Mouse (Mus musculus) granulocyte monocyte progenitor cell, adult 5-6 weeks (primary cell): ENCODE results near the gene Atf4. TPM values are rescaled to one million over a fixed set of nuclear protein-coding genes. Genes with fewer than 3 reads are reported as not detected.

Experiments
- ATAC-seq: replicated peaks from 2 replicates; pipeline ENCODE4 v1.8.0; 2016; ENCODE audit warnings: mild to moderate bottlenecking, moderate TSS enrichment, inconsistent platforms; ENCODE audit not compliant: poor library complexity, severe bottlenecking
- total RNA-seq, 2 experiments: library from RNA; stranded (forward) in 1 of 2; stranded (reverse) in 1 of 2; fragments of 200-712, 200-1000 nt in 1 of 2; fragments of >200 nt in 1 of 2; fragmentation: Nextera tagmentation in 1 of 2; gene quantifications; 2 replicates each; pipeline ENCODE4 v1.2.3; 2014 to 2017

Gene Atf4
- total RNA-seq (2014; fragmentation: Nextera tagmentation) (195 and 214 TPM in 2 replicates), total RNA-seq (2017) (361 and 380 TPM in 2 replicates)

DNA sequence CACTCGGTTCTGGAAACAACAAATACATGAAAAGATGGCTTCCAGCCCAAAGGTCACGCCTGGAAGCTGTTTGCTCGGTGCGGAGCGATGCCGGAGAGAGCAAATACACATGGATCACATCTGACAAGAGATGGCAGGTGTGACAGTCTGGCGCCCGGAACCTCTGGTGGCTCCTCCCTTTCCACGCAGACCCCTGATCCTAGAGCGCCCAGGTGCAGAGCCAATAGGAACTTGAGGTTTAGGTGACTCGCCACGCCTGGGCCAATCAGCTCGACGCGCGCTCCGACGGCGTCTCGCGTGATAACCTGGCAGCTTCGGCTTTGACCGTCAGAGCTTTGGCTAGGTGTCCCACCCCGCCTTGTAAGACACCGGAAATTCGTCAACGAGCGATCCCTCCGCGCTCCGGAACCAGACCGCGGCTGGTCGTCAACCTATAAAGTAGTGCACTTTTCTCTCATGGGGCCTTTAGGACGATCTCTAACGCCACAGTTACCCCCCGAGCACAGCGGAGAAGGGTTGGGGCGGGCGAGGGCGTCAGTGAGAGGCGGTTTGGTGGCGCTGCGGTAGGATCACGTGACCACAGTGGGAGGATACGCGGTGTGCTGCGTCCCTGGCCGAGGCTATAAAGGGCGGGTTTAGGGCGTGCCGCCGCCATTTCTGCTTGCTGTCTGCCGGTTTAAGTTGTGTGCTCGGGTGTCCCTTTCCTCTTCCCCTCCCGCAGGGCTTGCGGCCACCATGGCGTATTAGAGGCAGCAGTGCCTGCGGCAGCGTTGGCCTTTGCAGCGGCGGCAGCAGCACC is at the start of gene Atf4:
Gene Atf4 (plus strand): TSS at position 338 of the 799 bp plus-strand sequence.
- peak; percentile 73 for ATAC-seq

- no peak for ATAC-seq
Measured at GRCm38 (mm10) chr15:80206057-80206565, 48.9 kb upstream of the Atf4 start.

DNA sequence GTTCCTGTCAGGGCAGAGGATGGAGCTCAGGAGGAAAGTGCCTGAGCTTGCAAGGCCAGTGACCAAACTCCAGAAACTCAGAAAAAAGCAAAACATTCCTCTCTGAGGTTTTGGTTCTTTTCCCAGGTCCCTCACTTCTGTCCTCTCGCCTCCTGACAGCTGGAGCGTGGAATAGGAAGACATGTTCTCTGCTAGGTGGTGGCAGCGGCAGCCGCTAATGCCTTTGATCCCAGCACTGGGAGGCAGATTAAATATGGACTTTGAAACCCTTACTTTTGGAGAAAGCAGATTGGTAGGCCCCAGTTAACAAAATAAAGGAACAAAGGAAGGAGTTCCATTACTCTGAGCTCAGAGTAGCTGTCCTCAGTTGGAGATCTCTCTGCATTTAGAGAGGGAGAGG is 46.5 kb upstream of the Atf4 start:
- no peak for ATAC-seq

DNA sequence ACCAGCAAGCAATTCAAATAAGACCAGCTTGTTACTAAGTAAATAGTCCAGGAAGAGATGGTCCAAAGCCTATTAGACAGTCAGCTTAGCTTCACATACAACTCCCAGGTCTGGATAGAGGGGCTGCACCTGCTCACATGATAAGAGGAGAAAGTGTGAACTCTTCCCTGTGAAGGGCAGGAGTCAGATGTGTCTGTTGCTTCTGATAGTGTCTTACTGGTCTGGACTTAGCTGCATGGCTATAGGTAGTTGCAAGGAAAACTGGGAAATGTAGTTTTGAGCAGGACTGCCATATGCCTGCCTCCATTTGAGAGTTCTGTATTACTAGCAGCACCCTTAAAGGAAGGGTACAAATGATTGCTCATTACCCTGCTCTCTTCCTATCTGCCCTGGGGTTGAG is 41.3 kb upstream of the Atf4 start:
- no peak for ATAC-seq

- ATAC-seq = no peak
Measured at GRCm38 (mm10) chr15:80215716-80216479, 39.1 kb upstream of the Atf4 start.

DNA sequence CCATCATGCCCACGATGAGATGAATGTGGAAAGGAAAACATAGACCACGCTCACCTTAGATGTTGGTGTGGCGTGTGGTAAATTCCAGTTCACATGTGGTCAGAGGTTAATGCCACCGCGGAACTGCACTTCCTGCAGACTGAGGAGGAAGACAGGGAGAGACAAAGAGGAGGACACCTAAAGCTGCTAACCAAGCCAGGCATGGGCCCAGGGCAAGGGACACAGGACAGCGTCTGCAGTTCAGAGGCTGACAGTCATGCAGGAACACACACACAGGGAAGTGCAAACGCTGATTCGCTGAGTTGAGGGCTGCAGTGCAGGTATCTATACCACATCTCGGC is 38.5 kb upstream of the Atf4 start:
- ATAC-seq = 0 out of 2 replicates have a peak, but pooled peaks have one; percentile 17

DNA sequence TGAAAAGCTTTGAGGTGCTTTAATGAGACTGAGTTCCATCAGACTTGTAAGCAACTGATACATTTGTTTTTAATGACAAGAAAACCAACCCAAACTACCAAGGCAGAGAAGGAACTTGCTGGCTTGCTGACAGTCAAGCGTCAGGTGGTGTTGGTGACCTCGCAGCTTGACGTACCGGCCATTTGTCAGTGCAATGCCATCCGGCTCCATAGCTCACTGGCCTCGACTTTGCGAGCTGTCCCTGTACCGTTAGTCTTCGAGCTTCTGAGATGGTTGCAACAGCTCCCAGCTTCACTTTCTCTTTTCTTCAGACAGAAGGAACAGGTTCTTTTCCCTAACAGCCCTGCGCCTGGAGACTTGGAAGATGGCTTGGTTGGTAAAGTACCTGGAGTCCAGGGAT is 37.5 kb upstream of the Atf4 start:
- no peak for ATAC-seq

DNA sequence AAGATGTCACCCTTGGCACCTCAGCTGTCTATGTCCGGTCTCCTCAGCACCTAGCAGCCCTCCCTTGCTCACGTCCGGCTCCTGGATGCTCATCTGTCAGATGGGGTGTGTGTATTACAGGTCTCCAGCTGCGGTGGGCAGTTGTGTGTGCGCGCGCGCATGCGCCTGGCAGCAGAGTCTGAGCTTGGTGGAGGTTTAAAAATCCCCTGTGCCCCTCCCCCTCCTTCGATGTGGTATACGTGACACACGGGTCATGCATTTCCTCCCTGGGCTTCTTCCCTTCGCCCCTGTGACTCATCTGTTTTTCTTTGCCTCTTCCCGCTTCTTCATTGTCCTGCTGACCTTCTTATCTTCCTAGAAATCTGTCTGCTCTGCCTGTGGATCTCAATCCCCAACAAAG is 35.8 kb upstream of the Atf4 start:
- peak; percentile 79 for ATAC-seq

DNA sequence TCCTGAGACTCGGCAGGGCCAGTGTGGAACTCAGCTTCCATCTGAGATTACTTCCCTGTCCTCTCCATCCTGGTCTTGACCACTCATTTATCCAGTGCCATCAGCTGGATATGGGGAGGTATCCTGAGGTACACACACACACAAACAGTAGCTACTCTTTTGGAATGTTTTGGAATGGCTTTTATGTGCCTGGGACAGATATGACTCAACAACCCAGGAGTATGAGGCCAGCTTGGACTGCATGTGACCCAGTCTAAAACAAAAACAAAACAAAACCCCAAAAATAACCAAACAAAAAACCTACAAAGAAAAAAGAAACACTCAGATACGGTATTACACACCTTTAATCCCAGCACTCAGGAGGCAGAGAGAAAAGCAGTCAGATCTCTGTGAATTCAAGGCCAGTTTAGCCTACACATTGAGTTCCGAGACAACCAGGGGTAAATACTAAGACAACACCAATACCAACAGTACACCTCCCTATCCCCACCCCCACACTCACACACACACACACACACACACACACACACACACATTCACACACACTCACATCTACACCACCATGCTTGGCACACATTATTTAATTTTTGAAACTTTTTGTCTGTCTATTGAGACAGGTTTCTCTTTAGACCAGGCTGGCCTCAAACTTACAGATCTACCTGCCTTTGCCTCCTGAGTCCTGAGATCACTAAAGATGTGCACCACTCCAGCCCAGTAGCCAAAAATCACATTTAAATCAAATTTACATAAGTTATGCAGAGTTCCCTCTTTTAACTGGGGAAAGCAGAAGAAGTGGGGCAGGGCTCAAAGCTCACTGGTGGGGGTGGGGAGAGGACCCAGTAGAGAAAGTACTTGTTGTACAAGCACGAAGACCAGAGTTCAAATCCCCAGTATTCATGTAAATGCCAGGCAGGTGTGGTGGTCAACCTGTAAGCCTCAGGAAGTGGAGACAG is 35.0 kb upstream of the Atf4 start:
- ATAC-seq = no peak; the same call in 1 of the 2 replicates

- ATAC-seq = no peak
Measured at GRCm38 (mm10) chr15:80221031-80221430, 34.0 kb upstream of the Atf4 start.

DNA sequence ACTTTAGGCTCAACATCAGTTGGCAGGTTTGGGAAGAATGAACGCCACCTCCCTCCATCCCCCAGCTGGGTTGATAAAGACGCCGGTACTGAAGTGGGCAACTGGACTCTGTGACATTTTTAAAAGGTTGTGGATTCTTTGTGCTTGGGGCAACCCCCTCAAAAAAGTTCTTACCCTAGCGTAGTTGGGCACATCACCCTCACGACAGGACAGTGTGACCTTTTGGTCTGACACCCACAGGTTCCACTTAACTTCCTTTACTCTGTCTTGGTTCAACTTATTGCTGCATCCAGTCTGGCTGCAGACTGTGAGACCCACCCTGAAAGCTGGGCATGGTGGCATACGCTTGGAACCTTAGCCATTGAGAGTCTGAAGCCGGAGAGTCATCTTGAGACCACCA is 31.2 kb upstream of the Atf4 start:
- no peak for ATAC-seq

DNA sequence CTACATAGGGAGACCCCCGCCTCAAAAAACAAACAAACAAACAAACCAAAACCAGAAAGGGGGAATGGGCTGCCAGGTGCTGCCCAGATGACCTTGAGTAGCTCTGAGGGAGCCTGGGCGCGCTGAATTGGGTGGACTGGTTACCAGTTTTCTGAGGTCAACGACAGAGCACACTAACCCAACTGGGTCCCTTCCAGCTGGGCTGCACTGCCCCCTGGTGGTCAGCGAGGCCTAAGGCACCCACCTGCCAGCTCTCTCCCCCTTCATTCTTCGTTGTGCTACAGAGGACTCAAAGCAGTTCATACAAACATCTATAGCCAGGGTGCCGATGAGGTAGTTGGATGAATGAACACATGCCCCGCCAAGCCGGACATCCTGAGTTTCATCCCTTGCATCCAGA is 29.8 kb upstream of the Atf4 start:
- peak; percentile 93 for ATAC-seq

GRCm38 (mm10) chr15:80225796-80226195 is 29.2 kb upstream of the Atf4 start:
- ATAC-seq = peak; percentile 64; the same call in 1 of the 2 replicates

DNA sequence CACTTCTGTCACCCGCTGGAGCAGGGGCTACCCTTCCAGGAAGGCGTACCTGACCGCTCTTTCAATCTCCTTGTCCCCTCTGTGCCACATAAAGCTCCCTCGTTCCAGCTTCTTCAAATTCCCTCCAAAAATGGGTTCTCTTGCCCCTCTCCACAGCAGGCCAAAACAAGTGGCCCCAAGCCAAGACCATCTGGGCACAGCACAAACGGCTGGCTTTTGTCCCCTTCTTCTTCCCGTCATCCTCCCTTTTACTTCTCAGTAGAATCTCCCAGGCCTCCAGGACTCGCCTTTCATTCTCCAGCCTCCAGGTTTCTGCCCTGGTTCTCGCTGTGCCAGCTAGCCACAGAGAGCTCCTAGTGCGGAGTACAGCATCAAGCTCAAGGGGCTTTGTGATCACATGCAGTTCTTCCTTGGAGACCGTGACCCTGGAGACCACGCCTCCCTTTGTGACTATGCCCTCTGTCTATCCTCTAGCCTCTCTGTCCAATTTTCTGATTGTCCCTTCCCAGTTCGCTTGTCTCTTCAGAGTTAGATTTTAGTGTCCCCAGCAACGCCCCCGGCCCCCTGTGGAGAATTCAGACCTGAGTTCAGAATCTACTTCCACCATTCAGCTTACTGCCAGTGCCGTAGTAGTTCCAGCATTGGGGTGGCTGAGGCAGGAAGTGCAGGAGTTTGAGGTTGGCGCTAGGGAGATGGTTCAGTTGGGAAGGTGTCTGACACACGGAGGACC is 26.7 kb upstream of the Atf4 start:
- ATAC-seq = no peak

- ATAC-seq = no peak
Measured at GRCm38 (mm10) chr15:80232331-80232730, 22.7 kb upstream of the Atf4 start.

- no peak for ATAC-seq
Measured at GRCm38 (mm10) chr15:80233053-80233452, 21.9 kb upstream of the Atf4 start.

DNA sequence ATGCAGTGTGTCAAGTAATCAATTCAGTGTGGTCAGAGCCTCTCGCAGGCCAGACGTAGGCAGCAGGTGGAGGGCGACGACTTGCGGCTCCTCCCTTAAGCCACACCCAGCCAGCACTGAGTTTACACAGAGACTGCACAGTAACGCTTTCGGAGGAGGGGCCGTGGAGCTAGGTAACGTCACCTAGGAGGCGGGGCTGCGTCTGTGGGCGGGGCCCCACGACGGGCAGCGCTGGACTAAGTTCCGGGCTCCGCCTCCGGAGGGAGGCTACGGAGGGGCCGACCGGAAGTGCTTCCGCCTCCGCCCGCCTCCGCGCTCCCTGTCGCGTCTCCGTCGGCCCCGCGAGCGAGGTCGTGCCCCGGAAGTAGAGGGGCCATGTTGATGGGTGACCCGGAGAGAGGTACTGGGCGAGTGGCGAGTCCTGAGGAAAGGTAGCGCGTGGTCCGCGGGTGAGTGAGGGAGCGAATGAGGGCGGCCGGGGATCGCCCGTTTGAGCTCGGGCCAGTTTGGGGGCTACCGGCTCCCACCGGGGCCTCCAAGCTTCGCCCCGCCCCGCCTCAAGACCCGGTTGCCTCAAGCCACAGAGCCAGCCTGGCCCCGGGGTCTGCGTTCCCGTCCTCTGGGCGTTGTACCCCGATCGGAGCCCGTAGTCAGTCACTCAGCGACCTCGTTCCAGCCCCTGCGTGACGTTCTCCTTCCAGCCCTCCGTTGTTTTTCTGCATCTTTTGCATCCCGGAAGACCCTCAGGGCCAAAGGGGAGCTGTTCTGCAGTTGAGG is 21.1 kb upstream of the Atf4 start, which contains the start of gene Mief1:
Gene Mief1 (plus strand): TSS at position 286 of the 777 bp plus-strand sequence.
- peak; percentile 97 for ATAC-seq

DNA sequence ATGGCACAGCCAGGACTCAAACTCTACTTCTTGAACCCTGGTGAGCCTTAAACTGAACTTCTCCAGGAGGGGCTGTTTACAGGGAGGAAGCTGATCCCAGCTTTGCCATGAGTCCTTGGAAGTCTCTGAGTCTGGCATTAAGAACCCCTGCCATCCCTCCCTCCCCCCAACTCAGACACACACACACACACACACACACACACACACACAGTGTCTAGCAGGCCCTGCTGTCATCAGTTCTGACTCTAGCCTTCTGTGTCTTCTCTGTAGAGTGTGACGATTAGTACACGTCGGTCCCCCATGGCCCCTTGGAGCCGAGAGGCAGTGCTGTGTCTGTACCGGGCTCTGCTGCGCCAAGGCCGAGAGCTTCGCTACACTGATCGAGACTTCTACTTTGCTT is 19.4 kb upstream of the Atf4 start, which contains the start of gene AC140267.1:
Gene AC140267.1 (plus strand): TSS at position 301 of the 400 bp plus-strand sequence.
- no peak for ATAC-seq

DNA sequence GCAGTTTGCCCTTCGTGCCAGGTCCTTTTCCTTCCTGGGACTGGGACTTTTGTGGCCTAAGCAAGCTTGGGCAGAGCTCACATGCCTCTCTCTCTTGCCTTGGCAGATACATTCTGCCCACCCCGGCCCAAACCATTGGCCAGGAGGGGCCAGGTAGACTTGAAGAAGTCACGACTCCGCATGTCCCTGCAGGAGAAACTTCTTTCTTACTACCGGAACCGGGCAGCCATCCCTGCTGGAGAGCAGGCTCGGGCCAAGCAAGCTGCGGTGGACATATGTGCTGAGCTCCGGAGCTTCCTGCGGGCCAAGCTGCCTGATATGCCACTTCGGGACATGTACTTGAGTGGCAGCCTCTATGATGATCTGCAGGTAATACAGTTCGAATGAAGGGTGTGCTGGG is 6.8 kb upstream of the Atf4 start:
- ATAC-seq = no peak
